Mouse (Mus musculus) intestine, embryonic 15.5 days (tissue): ENCODE data around the gene Usp47. TPM values are rescaled to one million over a fixed set of nuclear protein-coding genes. Genes with fewer than 3 reads are reported as not detected.

ENCODE experiments used
- ATAC-seq: fragments of 200-750 bp; cut with Nextera tagmentation; 2 replicates; pipeline ENCODE4 v1.8.0; 2017; ENCODE audit warnings: moderate TSS enrichment, moderate library complexity
- H3K27ac ChIP-seq: fragments of 300-500 bp; sonication (generic); 2 replicates; pipeline ENCODE4 v1.5.1; 2015; ENCODE audit warnings: mild to moderate bottlenecking, inconsistent platforms
- H3K27me3 ChIP-seq: fragments of 300-500 bp; sonication (generic); replicated peaks from 2 replicates; pipeline ENCODE4 v1.6.1; 2015; ENCODE audit warnings: inconsistent platforms
- H3K36me3 ChIP-seq: fragments of 300-500 bp; sonication (generic); 2 replicates; pipeline ENCODE4 v1.6.1; 2015; ENCODE audit warnings: inconsistent platforms
- H3K4me1 ChIP-seq: fragments of 300-500 bp; sonication (generic); replicated peaks from 2 replicates; pipeline ENCODE4 v1.6.1; 2015; ENCODE audit warnings: inconsistent platforms
- H3K4me2 ChIP-seq: fragments of 300-500 bp; sonication (generic); replicated peaks from 2 replicates; pipeline ENCODE4 v1.6.1; 2015; ENCODE audit warnings: mild to moderate bottlenecking, inconsistent platforms
- H3K4me3 ChIP-seq: fragments of 300-500 bp; sonication (generic); replicated peaks from 2 replicates; pipeline ENCODE4 v1.5.1; 2015; ENCODE audit warnings: inconsistent platforms
- H3K9ac ChIP-seq: fragments of 300-500 bp; sonication (generic); 2 replicates; pipeline ENCODE4 v1.6.1; 2015; ENCODE audit warnings: inconsistent platforms
- H3K9me3 ChIP-seq: fragments of 300-500 bp; sonication (generic); 2 replicates; pipeline ENCODE4 v1.6.1; 2016; ENCODE audit warnings: inconsistent platforms
- WGBS: fragments of 180-500 bp; shearing (Covaris S2); methylation state at CpG from one replicate; pipeline ENCODE4 v1.1.7; 2015; 5-methylcytosine and 5-hydroxymethylcytosine counted together
- polyA plus RNA-seq: library from polyadenylated mRNA; unstranded; fragments of >200 nt; fragmentation: Nextera tagmentation; extraction: Ambion mirVana; gene quantifications from 2 replicates; pipeline ENCODE4 v1.2.1, GENCODE M21; 2015

Usp47 gene
- polyA plus RNA-seq, 1 experiment from 2014 or later = 61.5 TPM

DNA sequence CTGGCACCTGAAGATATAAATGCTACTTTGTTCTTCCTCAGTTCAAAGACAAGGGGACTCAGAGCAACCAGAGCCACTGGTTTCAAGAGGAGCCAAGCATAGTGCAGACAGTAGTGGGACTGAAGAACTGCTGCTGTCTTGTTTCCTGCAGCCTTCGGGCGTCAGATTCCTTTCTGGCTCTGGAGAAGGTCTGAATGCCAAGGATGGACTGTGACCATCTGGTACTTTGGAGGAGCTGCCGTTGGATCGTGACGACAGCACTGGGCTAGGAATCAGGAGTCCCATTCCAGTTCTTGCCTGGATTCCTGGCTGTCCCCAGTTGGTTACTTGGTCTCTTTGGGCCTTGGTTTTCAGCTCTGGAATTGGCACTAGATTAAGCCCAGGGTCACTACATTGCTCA is 11.2 kb upstream of the Usp47 start:
- Histone ChIP-seq H3K9ac (no peak overlapping the region), H3K27me3 (no peaks in the 10 kb centered on the region), H3K4me1 (peaks cover 8% of the 10 kb centered on the region), H3K9me3 (no peaks in the 10 kb centered on the region), H3K4me3 (no peak overlapping the region), H3K27ac (no peak overlapping the region), H3K4me2 (no peak overlapping the region), H3K36me3 (no peaks in the 10 kb centered on the region)
- no peak for ATAC-seq
- 32% methylated on average over 5 of the region's 5 CpGs for WGBS

DNA sequence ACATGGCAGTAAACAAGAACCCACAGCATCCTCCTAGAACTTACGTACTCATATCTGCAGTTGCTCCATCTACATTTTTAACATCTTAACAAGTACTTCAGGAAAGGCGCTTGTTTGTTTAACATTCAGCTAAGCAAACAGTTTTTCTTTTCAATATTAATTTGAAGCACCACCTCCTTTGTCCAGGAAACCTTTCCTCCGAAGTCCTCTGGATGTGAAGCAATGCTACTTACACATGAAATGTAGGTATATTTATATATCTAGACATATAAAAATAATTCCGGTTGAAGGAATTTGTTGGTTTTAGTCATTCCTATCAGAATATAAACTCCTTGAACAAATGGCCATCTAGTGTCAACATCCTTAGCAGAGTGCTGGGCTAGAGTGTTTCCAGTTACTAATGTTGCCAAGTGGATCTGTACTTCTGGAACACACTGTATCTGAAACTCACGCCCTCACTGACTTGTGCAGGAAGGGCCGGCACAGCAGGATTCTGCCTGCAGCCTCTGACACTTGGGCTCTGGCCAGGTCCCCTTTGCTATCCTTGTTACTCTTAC is 10.6 kb upstream of the Usp47 start:
- H3K27ac ChIP-seq = no peak overlapping the region
- H3K4me1 ChIP-seq = peaks cover 8% of the 10 kb centered on the region
- ATAC-seq = no peak
- 54% methylated on average over 6 of the region's 6 CpGs for WGBS
- no peak overlapping the region for H3K9ac ChIP-seq
- no peak overlapping the region for H3K4me2 ChIP-seq
- no peaks in the 10 kb centered on the region for H3K36me3 ChIP-seq
- no peak overlapping the region for H3K4me3 ChIP-seq
- H3K27me3 ChIP-seq = no peaks in the 10 kb centered on the region
- H3K9me3 ChIP-seq = no peaks in the 10 kb centered on the region

DNA sequence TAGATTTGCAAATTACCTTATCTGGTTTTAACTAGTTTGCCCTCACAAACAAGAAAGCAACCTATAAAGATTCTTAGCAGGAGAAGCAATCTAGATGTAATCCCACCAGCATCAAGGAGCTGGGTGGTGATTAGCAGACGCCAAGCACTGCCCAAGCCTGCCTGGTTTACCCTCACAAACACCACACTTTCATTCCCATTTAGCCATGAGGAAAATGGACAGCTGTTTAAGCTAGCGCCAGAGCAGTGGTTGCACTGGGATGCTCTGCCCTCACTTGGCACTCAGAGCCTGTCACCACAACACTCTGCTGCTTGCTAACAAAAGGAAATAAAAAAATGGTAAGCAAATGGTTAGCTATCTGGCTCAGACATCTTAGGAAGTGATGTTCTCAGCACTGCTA is 9.2 kb upstream of the Usp47 start:
- no peaks in the 10 kb centered on the region for H3K36me3 ChIP-seq
- no peak overlapping the region for H3K9ac ChIP-seq
- no peaks in the 10 kb centered on the region for H3K27me3 ChIP-seq
- H3K4me2 ChIP-seq = no peak overlapping the region
- no peak for ATAC-seq
- WGBS = 64% methylated on average over 2 of the region's 2 CpGs
- H3K4me3 ChIP-seq = no peak overlapping the region
- no peaks in the 10 kb centered on the region for H3K9me3 ChIP-seq
- H3K27ac ChIP-seq = no peak overlapping the region
- H3K4me1 ChIP-seq = peaks cover 8% of the 10 kb centered on the region

- peak overlapping the region; percentile 75 for H3K4me2 ChIP-seq
- H3K4me1 ChIP-seq = peaks cover 19% of the 10 kb centered on the region
- no peaks in the 10 kb centered on the region for H3K9me3 ChIP-seq
- peak overlapping the region; percentile 92 for H3K4me3 ChIP-seq
- H3K9ac ChIP-seq = peak overlapping the region; percentile 99
- no peaks in the 10 kb centered on the region for H3K27me3 ChIP-seq
- 19% methylated on average over 17 of the region's 17 CpGs for WGBS
- peak; percentile 26 for ATAC-seq
- no peaks in the 10 kb centered on the region for H3K36me3 ChIP-seq
- H3K27ac ChIP-seq = peak overlapping the region; percentile 98
Measured at GRCm38 (mm10) chr7:112022506-112023149, 676 bp upstream of the Usp47 start.

DNA sequence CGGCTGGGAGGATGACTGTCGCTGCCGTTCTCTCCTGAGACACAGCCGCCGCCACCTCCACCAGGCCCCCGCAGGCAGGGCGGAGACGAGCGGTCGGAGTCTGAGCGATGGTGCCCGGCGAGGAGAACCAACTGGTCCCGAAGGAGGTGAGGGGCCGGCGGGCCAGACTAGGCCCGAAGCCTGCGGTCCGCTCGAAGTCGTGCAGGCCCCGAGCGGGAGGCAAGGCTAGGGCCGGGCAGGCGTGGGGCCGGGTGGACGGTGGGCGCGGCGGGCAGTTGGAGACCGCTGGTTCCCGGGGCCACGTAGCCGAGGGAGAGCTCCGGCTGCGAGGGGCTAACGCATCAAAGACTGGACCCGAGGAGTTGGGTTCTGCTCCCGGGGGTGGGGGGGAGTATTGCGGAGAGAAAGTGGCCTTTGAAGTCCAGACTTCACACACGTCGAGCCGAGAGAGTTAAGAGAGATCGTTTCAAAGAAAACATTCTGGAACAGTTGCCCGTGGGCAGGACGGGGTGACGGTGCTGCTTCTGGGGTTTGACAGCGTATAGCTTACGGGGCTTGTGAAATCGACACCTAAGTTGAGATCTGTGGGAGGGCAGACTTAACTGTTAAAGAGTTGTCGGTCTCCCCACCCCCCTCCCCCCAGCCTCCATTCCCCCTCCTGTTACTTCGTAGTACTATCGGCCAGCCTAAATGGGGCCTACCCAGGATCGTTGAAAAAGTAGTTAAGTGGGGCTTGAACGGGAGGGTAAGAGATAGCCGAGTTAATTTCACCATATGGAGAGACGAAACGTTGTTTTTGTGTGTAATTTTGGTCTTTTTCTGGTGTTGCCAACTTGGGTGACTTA is 519 bp downstream of the Usp47 start:
- no peaks in the 10 kb centered on the region for H3K27me3 ChIP-seq
- H3K4me3 ChIP-seq = peak overlapping the region; percentile 92
- under 1% methylated on average over 58 of the region's 58 CpGs for WGBS
- H3K4me2 ChIP-seq = peak overlapping the region; percentile 75
- H3K27ac ChIP-seq = peak overlapping the region; percentile 98
- ATAC-seq = peak; percentile 74
- no peaks in the 10 kb centered on the region for H3K9me3 ChIP-seq
- peak overlapping the region; percentile 99 for H3K9ac ChIP-seq
- no peaks in the 10 kb centered on the region for H3K36me3 ChIP-seq
- H3K4me1 ChIP-seq = peaks cover 22% of the 10 kb centered on the region

- peak overlapping the region; percentile 75 for H3K4me2 ChIP-seq
- no peaks in the 10 kb centered on the region for H3K9me3 ChIP-seq
- peak overlapping the region; percentile 98 for H3K27ac ChIP-seq
- no peaks in the 10 kb centered on the region for H3K27me3 ChIP-seq
- H3K4me3 ChIP-seq = peak overlapping the region; percentile 92
- WGBS = 13% methylated on average over 7 of the region's 7 CpGs
- H3K9ac ChIP-seq = peak overlapping the region; percentile 99
- peaks cover 24% of the 10 kb centered on the region for H3K4me1 ChIP-seq
- ATAC-seq = no peak
- no peaks in the 10 kb centered on the region for H3K36me3 ChIP-seq
Measured at GRCm38 (mm10) chr7:112024446-112024730, 1.1 kb downstream of the Usp47 start.

DNA sequence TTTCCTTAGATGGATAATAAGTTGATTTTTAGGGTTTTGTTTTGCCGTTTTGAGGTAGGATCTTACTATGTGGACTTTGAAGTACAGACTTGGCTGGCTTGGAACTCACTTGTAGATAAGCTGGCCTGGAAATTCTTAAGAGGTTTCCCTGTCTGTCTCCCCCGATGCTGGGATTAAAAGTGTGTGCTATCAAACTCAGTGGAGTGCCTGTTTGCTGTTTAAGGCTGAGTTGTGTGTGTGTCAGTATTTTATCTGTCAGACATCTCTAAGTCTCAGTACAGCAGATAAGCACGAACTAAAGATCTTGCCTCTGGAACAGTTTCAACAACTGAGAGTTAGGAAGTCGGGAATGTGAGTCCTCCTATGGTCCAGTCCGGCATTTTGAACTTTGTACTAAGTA is 1.6 kb downstream of the Usp47 start:
- peak overlapping the region; percentile 92 for H3K4me3 ChIP-seq
- H3K4me2 ChIP-seq = peak overlapping the region; percentile 75
- no peaks in the 10 kb centered on the region for H3K27me3 ChIP-seq
- ATAC-seq = no peak
- peak overlapping the region; percentile 99 for H3K9ac ChIP-seq
- peak overlapping the region; percentile 64 for H3K27ac ChIP-seq
- no peaks in the 10 kb centered on the region for H3K36me3 ChIP-seq
- WGBS = 1% methylated on average over 5 of the region's 5 CpGs
- peaks cover 24% of the 10 kb centered on the region for H3K4me1 ChIP-seq
- no peaks in the 10 kb centered on the region for H3K9me3 ChIP-seq

GRCm38 (mm10) chr7:112030594-112030993 is 7.3 kb downstream of the Usp47 start:
- WGBS = 88% methylated on average over 1 of the region's 1 CpGs
- Histone ChIP-seq H3K4me3 (no peak overlapping the region), H3K27ac (no peak overlapping the region), H3K36me3 (no peaks in the 10 kb centered on the region), H3K27me3 (no peaks in the 10 kb centered on the region), H3K9ac (no peak overlapping the region), H3K4me1 (peaks cover 17% of the 10 kb centered on the region), H3K4me2 (no peak overlapping the region), H3K9me3 (no peaks in the 10 kb centered on the region)
- ATAC-seq = no peak

DNA sequence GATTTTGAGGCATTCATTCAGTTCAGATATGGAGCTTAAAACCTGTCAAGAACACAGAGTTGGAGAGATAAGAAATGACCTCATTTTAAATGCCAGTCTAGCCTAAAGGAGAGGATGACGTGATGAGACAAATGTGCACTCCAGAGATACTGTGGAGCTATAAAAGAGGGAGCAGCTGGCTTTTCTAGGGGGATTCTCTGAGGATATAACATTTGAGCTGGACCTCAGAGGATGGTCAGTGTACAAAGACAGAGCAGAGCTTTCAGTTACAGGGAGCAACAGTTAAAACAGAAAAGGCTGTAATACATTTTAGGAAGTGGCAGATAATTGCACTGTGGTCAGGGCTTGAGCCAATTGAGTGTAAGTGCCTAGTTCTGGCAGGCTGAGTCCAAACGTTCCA is 12.5 kb downstream of the Usp47 start:
- Histone ChIP-seq H3K9me3 (no peaks in the 10 kb centered on the region), H3K27me3 (no peaks in the 10 kb centered on the region), H3K36me3 (no peaks in the 10 kb centered on the region), H3K4me1 (peaks cover 4% of the 10 kb centered on the region; the same call in 1 of the 2 replicates), H3K4me2 (no peak overlapping the region), H3K27ac (no peak overlapping the region), H3K9ac (no peak overlapping the region), H3K4me3 (no peak overlapping the region)
- no peak for ATAC-seq
- 5% methylated on average over 2 of the region's 2 CpGs for WGBS

- Histone ChIP-seq H3K4me2 (no peak overlapping the region), H3K27ac (no peak overlapping the region), H3K4me3 (no peak overlapping the region), H3K9me3 (no peaks in the 10 kb centered on the region), H3K27me3 (no peaks in the 10 kb centered on the region), H3K4me1 (peaks cover 4% of the 10 kb centered on the region; the same call in 1 of the 2 replicates), H3K36me3 (no peaks in the 10 kb centered on the region), H3K9ac (no peak overlapping the region)
- 42% methylated on average over 1 of the region's 1 CpGs for WGBS
- no peak for ATAC-seq
Measured at GRCm38 (mm10) chr7:112036636-112037035, 13.3 kb downstream of the Usp47 start.

GRCm38 (mm10) chr7:112040271-112040670 is 17.0 kb downstream of the Usp47 start:
- Histone ChIP-seq H3K4me1 (peaks cover 7% of the 10 kb centered on the region), H3K36me3 (no peaks in the 10 kb centered on the region), H3K27ac (no peak overlapping the region), H3K9me3 (no peaks in the 10 kb centered on the region), H3K27me3 (no peaks in the 10 kb centered on the region), H3K9ac (no peak overlapping the region), H3K4me2 (no peak overlapping the region), H3K4me3 (no peak overlapping the region)
- no peak for ATAC-seq

DNA sequence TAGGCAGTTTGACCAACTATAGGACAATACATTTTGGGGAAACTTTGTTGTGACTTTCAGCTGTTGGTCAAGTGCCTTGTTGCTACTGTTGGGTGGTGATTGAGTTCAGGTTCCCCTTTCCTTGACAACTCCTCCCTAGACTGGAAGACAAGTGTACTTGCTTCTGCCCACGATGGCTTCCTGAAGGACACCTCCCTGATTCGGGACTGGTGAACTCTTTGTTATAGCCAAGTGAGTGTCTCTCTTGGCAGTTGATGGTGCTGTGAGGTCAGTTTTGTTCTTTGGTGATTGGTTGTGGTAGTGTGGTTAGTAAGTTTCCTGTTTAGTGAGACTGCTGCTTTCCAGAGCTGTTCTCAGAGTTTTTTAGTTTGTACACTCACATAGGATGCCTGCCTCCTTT is 19.5 kb downstream of the Usp47 start:
- no peak for ATAC-seq
- Histone ChIP-seq H3K9ac (no peak overlapping the region), H3K4me3 (no peak overlapping the region), H3K36me3 (no peaks in the 10 kb centered on the region), H3K4me1 (peaks cover 7% of the 10 kb centered on the region; the same call in 1 of the 2 replicates), H3K27ac (no peak overlapping the region), H3K27me3 (no peaks in the 10 kb centered on the region), H3K4me2 (no peak overlapping the region), H3K9me3 (no peaks in the 10 kb centered on the region)
- WGBS = 64% methylated on average over 2 of the region's 2 CpGs
